Mouse (Mus musculus) neural tube, embryonic 14.5 days (tissue): ENCODE measurements around the gene 4930404H24Rik. TPM values are rescaled to one million over a fixed set of nuclear protein-coding genes. Genes with fewer than 3 reads are reported as not detected.
A peak's percentile ranks its signal among the peaks of the same experiment; 100 is the strongest.

Source experiments
- ATAC-seq: fragments of 200-750 bp; cut with Nextera tagmentation; 2 replicates; pipeline ENCODE4 v1.8.0; 2017; ENCODE audit warnings: low read depth, mild to moderate bottlenecking, moderate TSS enrichment, moderate library complexity
- H3K27ac ChIP-seq: fragments of 300-500 bp; sonication (generic); 2 replicates; pipeline ENCODE4 v1.5.1; 2014; ENCODE audit warnings: low read depth, mild to moderate bottlenecking, control low read depth, low read length, moderate library complexity, mixed read lengths
- H3K27me3 ChIP-seq: fragments of 300-500 bp; sonication (generic); 2 replicates; pipeline ENCODE4 v1.6.1; 2014; ENCODE audit warnings: low read length; ENCODE audit not compliant: control insufficient read depth, insufficient read depth
- H3K36me3 ChIP-seq: fragments of 300-500 bp; sonication (generic); 2 replicates; pipeline ENCODE4 v1.6.1; 2014; ENCODE audit warnings: low read length, mixed read lengths; ENCODE audit not compliant: control insufficient read depth, insufficient read depth
- H3K4me1 ChIP-seq: fragments of 300-500 bp; sonication (generic); 2 replicates; pipeline ENCODE4 v1.6.1; 2014; ENCODE audit warnings: low read length; ENCODE audit not compliant: control insufficient read depth, insufficient read depth
- H3K4me2 ChIP-seq: fragments of 300-500 bp; sonication (generic); 2 replicates; pipeline ENCODE4 v1.6.1; 2014; ENCODE audit warnings: mild to moderate bottlenecking, low read depth, low read length, control low read depth
- H3K4me3 ChIP-seq: fragments of 300-500 bp; sonication (generic); 2 replicates; pipeline ENCODE4 v1.5.1; 2014; ENCODE audit warnings: low read depth, low read length, control low read depth, mixed read lengths
- H3K9ac ChIP-seq: fragments of 300-500 bp; sonication (generic); replicated peaks from 2 replicates; pipeline ENCODE4 v1.6.1; 2014; ENCODE audit warnings: low read depth, mild to moderate bottlenecking, control low read depth, low read length, mixed read lengths
- H3K9me3 ChIP-seq: fragments of 300-500 bp; sonication (generic); 2 replicates; pipeline ENCODE4 v1.6.1; 2016; ENCODE audit warnings: low read length; ENCODE audit not compliant: control insufficient read depth
- WGBS: fragments of 180-500 bp; shearing (Covaris S2); extraction: QIAGEN DNeasy Blood & Tissue Kit; methylation state at CpG from one replicate; pipeline ENCODE4 v1.1.7; 2014; 5-methylcytosine and 5-hydroxymethylcytosine counted together
- polyA plus RNA-seq: library from polyadenylated mRNA; unstranded; fragments of >200 nt; fragmentation: Nextera tagmentation; extraction: Ambion mirVana; gene quantifications from 2 replicates; pipeline ENCODE4 v1.2.1, GENCODE M21; 2014

Gene 4930404H24Rik
- polyA plus RNA-seq, 1 experiment from 2014 or later: not detected

- ATAC-seq: no peak
- Histone ChIP-seq H3K4me1 (peaks cover 12% of the 10 kb centered on the region), H3K36me3 (no peaks in the 10 kb centered on the region), H3K27ac (peak overlapping the region; percentile 18; the same call in 1 of the 2 replicates), H3K27me3 (no peaks in the 10 kb centered on the region), H3K9me3 (no peaks in the 10 kb centered on the region), H3K4me2 (no peak overlapping the region), H3K4me3 (no peak overlapping the region), H3K9ac (0 out of 2 replicates have a peak overlapping the region, but pooled peaks have one; percentile 7)
- 48% methylated on average over 4 of the region's 4 CpGs for WGBS
These were observed 17.2 kb upstream of the 4930404H24Rik start for GRCm38 (mm10) chr2:153475114-153476112.

GRCm38 (mm10) chr2:153478583-153478982, 14.0 kb upstream of the 4930404H24Rik start:
- Histone ChIP-seq H3K27me3 (no peaks in the 10 kb centered on the region), H3K27ac (no peak overlapping the region), H3K4me2 (no peak overlapping the region), H3K9me3 (no peaks in the 10 kb centered on the region), H3K4me1 (peaks cover 21% of the 10 kb centered on the region), H3K4me3 (no peak overlapping the region), H3K36me3 (no peaks in the 10 kb centered on the region), H3K9ac (no peak overlapping the region)
- WGBS: 1% methylated on average over 4 of the region's 4 CpGs
- ATAC-seq: peak; percentile 70; the same call in 1 of the 2 replicates

- Histone ChIP-seq H3K36me3 (no peaks in the 10 kb centered on the region), H3K4me3 (no peak overlapping the region), H3K4me1 (peaks cover 30% of the 10 kb centered on the region), H3K27me3 (no peaks in the 10 kb centered on the region), H3K4me2 (no peak overlapping the region), H3K27ac (no peak overlapping the region), H3K9me3 (no peaks in the 10 kb centered on the region), H3K9ac (no peak overlapping the region)
- no peak for ATAC-seq
- 100% methylated on average over 1 of the region's 1 CpGs for WGBS
These were observed 13.1 kb upstream of the 4930404H24Rik start for GRCm38 (mm10) chr2:153479486-153479885.

GRCm38 (mm10) chr2:153481108-153481860, 11.3 kb upstream of the 4930404H24Rik start:
- H3K4me1 ChIP-seq: peaks cover 25% of the 10 kb centered on the region
- no peak overlapping the region for H3K9ac ChIP-seq
- 76% methylated on average over 7 of the region's 7 CpGs for WGBS
- H3K4me3 ChIP-seq: no peak overlapping the region
- no peaks in the 10 kb centered on the region for H3K27me3 ChIP-seq
- H3K27ac ChIP-seq: 0 out of 2 replicates have a peak overlapping the region, but pooled peaks have one; percentile 5
- ATAC-seq: no peak
- H3K4me2 ChIP-seq: no peak overlapping the region
- no peaks in the 10 kb centered on the region for H3K9me3 ChIP-seq
- no peaks in the 10 kb centered on the region for H3K36me3 ChIP-seq

GRCm38 (mm10) chr2:153481861-153482120, 10.8 kb upstream of the 4930404H24Rik start:
- Histone ChIP-seq H3K36me3 (no peaks in the 10 kb centered on the region), H3K4me1 (peaks cover 25% of the 10 kb centered on the region), H3K9ac (no peak overlapping the region), H3K4me2 (no peak overlapping the region), H3K4me3 (no peak overlapping the region), H3K9me3 (no peaks in the 10 kb centered on the region), H3K27me3 (no peaks in the 10 kb centered on the region), H3K27ac (no peak overlapping the region)
- no peak for ATAC-seq
- 73% methylated on average over 2 of the region's 2 CpGs for WGBS

- Histone ChIP-seq H3K4me1 (peaks cover 25% of the 10 kb centered on the region), H3K27ac (peak overlapping the region; percentile 80), H3K4me2 (peak overlapping the region; percentile 30; the same call in 1 of the 2 replicates), H3K9ac (peak overlapping the region; percentile 47), H3K36me3 (no peaks in the 10 kb centered on the region), H3K9me3 (no peaks in the 10 kb centered on the region), H3K27me3 (no peaks in the 10 kb centered on the region), H3K4me3 (no peak overlapping the region)
- ATAC-seq: peak; percentile 62
- WGBS: 5% methylated on average over 20 of the region's 20 CpGs
These were observed 9.2 kb upstream of the 4930404H24Rik start for GRCm38 (mm10) chr2:153483118-153483983.

GRCm38 (mm10) chr2:153484071-153484470, 8.5 kb upstream of the 4930404H24Rik start:
- H3K4me1 ChIP-seq: peaks cover 25% of the 10 kb centered on the region
- WGBS: 25% methylated on average over 4 of the region's 4 CpGs
- peak overlapping the region; percentile 80 for H3K27ac ChIP-seq
- no peak overlapping the region for H3K4me3 ChIP-seq
- H3K36me3 ChIP-seq: no peaks in the 10 kb centered on the region
- peak; percentile 7; the same call in 1 of the 2 replicates for ATAC-seq
- H3K4me2 ChIP-seq: peak overlapping the region; percentile 30; the same call in 1 of the 2 replicates
- 0 out of 2 replicates have a peak overlapping the region, but pooled peaks have one; percentile 37 for H3K9ac ChIP-seq
- no peaks in the 10 kb centered on the region for H3K27me3 ChIP-seq
- H3K9me3 ChIP-seq: no peaks in the 10 kb centered on the region

- ATAC-seq: no peak
- Histone ChIP-seq H3K9ac (no peak overlapping the region), H3K4me2 (no peak overlapping the region), H3K27me3 (no peaks in the 10 kb centered on the region), H3K9me3 (no peaks in the 10 kb centered on the region), H3K27ac (no peak overlapping the region), H3K36me3 (no peaks in the 10 kb centered on the region), H3K4me1 (peaks cover 28% of the 10 kb centered on the region), H3K4me3 (no peak overlapping the region)
- 90% methylated on average over 1 of the region's 1 CpGs for WGBS
These were observed 2.5 kb upstream of the 4930404H24Rik start for GRCm38 (mm10) chr2:153490116-153490515.
